Mouse (Mus musculus) intestine, embryonic 15.5 days (tissue): ENCODE measurements at regions not wholly inside any gene's neighbourhood (a gene's known extent, or its start where the extent isn't known, plus 50 kb on each side); places are given as distances from the start of the nearest gene placed in this dataset.

Experiments used
- ATAC-seq: fragments of 200-750 bp; cut with Nextera tagmentation; 2 replicates; pipeline ENCODE4 v1.8.0; 2017; ENCODE audit warnings: moderate TSS enrichment, moderate library complexity
- H3K27ac ChIP-seq: fragments of 300-500 bp; sonication (generic); 2 replicates; pipeline ENCODE4 v1.5.1; 2015; ENCODE audit warnings: mild to moderate bottlenecking, inconsistent platforms
- H3K27me3 ChIP-seq: fragments of 300-500 bp; sonication (generic); replicated peaks from 2 replicates; pipeline ENCODE4 v1.6.1; 2015; ENCODE audit warnings: inconsistent platforms
- H3K36me3 ChIP-seq: fragments of 300-500 bp; sonication (generic); 2 replicates; pipeline ENCODE4 v1.6.1; 2015; ENCODE audit warnings: inconsistent platforms
- H3K4me1 ChIP-seq: fragments of 300-500 bp; sonication (generic); replicated peaks from 2 replicates; pipeline ENCODE4 v1.6.1; 2015; ENCODE audit warnings: inconsistent platforms
- H3K4me2 ChIP-seq: fragments of 300-500 bp; sonication (generic); replicated peaks from 2 replicates; pipeline ENCODE4 v1.6.1; 2015; ENCODE audit warnings: mild to moderate bottlenecking, inconsistent platforms
- H3K4me3 ChIP-seq: fragments of 300-500 bp; sonication (generic); replicated peaks from 2 replicates; pipeline ENCODE4 v1.5.1; 2015; ENCODE audit warnings: inconsistent platforms
- H3K9ac ChIP-seq: fragments of 300-500 bp; sonication (generic); 2 replicates; pipeline ENCODE4 v1.6.1; 2015; ENCODE audit warnings: inconsistent platforms
- H3K9me3 ChIP-seq: fragments of 300-500 bp; sonication (generic); 2 replicates; pipeline ENCODE4 v1.6.1; 2016; ENCODE audit warnings: inconsistent platforms
- WGBS: fragments of 180-500 bp; shearing (Covaris S2); methylation state at CpG from one replicate; pipeline ENCODE4 v1.1.7; 2015; 5-methylcytosine and 5-hydroxymethylcytosine counted together

GRCm38 (mm10) chr19:14871178-14871867 is 273.5 kb upstream of the Tle4 start:
- H3K4me1 ChIP-seq = no peaks in the 10 kb centered on the region
- no peak overlapping the region for H3K4me2 ChIP-seq
- WGBS = 21% methylated on average over 7 of the region's 7 CpGs
- peaks cover 2% of the 10 kb centered on the region; the same call in 1 of the 2 replicates for H3K27me3 ChIP-seq
- no peaks in the 10 kb centered on the region for H3K9me3 ChIP-seq
- ATAC-seq = no peak; the same call in 1 of the 2 replicates
- no peak overlapping the region for H3K27ac ChIP-seq
- no peaks in the 10 kb centered on the region for H3K36me3 ChIP-seq
- no peak overlapping the region for H3K4me3 ChIP-seq
- H3K9ac ChIP-seq = no peak overlapping the region

DNA sequence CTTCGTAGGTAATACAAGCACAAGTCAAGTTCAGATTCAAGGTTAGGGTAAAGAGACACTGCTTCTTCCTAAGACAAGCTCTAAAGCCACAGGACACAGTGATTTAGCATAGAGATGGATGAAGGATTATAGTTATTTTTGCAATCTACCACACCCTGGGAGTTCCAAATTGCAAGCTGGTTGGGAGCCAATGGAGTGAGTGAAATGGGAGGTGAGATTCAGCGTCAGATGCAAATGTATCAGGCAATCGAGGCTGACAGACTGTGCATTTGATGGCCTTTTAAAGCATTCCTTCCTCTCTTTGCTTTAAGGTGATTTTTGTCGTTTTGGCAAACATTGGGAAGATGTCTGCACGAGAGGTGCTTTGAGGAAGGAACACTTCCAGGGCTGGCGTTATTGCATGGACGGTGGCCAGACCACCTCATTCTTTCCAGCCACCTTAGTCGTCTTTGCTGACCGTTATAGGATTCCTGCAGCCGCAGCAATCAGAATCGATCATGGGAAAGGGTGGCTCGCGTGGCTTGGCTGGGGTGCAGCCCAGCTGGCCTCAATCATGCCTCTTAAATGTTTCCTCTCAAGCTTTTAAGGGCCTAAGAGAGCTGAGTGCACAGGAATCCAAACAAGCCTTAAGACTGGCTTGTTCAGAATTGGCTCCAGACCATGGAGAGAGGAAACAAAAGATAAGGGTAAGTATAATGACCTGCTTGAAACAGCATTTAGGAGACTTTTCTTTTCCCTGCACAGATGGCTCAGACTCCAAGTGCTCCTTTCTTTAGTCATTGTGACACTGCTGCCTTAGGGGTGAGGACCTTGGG is 265.0 kb upstream of the Tle4 start:
- Histone ChIP-seq H3K27me3 (no peaks in the 10 kb centered on the region; the same call in 1 of the 2 replicates), H3K4me1 (no peaks in the 10 kb centered on the region; the same call in 1 of the 2 replicates), H3K9ac (no peak overlapping the region), H3K9me3 (no peaks in the 10 kb centered on the region), H3K4me2 (no peak overlapping the region), H3K36me3 (no peaks in the 10 kb centered on the region), H3K4me3 (no peak overlapping the region), H3K27ac (no peak overlapping the region)
- no peak for ATAC-seq
- 45% methylated on average over 13 of the region's 13 CpGs for WGBS

GRCm38 (mm10) chr19:14855036-14855435 is 257.2 kb upstream of the Tle4 start:
- 50% methylated on average over 2 of the region's 2 CpGs for WGBS
- Histone ChIP-seq H3K9ac (no peak overlapping the region), H3K27me3 (no peaks in the 10 kb centered on the region), H3K9me3 (no peaks in the 10 kb centered on the region), H3K4me1 (no peaks in the 10 kb centered on the region), H3K4me2 (no peak overlapping the region), H3K27ac (no peak overlapping the region), H3K36me3 (no peaks in the 10 kb centered on the region), H3K4me3 (no peak overlapping the region)
- ATAC-seq = no peak

DNA sequence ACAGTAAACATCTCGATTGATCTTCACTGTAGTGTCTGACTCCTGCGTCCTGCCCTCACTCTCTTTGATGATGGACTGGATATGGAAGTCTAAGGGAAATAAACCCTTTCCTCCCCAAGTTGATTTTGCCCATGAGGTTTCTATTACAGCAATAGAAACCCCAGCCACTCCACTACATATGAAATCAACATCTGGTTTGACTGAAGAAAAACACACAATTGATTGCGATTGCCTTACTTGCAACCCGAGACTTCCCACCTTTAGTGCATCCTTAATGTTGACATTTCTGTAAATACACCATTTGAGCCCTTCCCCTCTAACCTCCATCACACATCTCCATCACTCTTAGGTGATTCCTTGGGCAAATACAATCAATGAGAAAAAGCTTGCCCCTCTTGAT is 255.6 kb upstream of the Tle4 start:
- WGBS = 74% methylated on average over 4 of the region's 4 CpGs
- Histone ChIP-seq H3K4me1 (no peaks in the 10 kb centered on the region), H3K27ac (no peak overlapping the region), H3K9ac (no peak overlapping the region), H3K4me2 (no peak overlapping the region), H3K27me3 (no peaks in the 10 kb centered on the region), H3K4me3 (no peak overlapping the region), H3K9me3 (no peaks in the 10 kb centered on the region), H3K36me3 (no peaks in the 10 kb centered on the region)
- no peak for ATAC-seq

- Histone ChIP-seq H3K9me3 (no peaks in the 10 kb centered on the region), H3K36me3 (no peaks in the 10 kb centered on the region), H3K9ac (no peak overlapping the region), H3K4me2 (no peak overlapping the region), H3K27ac (no peak overlapping the region), H3K4me3 (no peak overlapping the region), H3K27me3 (no peaks in the 10 kb centered on the region), H3K4me1 (no peaks in the 10 kb centered on the region)
- no peak for ATAC-seq
- WGBS = 43% methylated on average over 1 of the region's 1 CpGs
These were observed 251.7 kb upstream of the Tle4 start for GRCm38 (mm10) chr19:14849561-14849960.

DNA sequence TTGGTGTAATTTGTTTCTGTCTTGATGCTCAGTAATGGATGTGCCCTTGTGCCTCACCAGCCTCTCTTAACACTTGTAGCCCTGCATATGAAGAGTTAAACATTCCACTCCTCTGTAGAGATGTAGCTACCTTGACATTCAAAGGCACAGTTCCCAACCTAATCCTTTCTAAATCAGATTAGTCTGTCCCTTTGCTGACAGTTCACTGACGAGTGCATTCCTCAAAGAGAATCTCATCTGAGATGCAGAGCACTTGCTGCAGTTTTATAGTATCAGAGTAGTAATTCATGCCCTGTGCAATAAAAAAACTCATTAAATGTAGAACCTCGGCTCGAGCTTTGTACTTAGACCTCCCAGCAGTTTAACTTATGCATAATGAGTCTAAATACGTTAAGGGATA is 249.3 kb upstream of the Tle4 start:
- Histone ChIP-seq H3K27ac (no peak overlapping the region), H3K4me3 (no peak overlapping the region), H3K4me1 (no peaks in the 10 kb centered on the region), H3K36me3 (no peaks in the 10 kb centered on the region), H3K9ac (no peak overlapping the region), H3K27me3 (0 out of 2 replicates have a peak, but pooled peaks cover 2% of the 10 kb centered on the region), H3K4me2 (no peak overlapping the region), H3K9me3 (no peaks in the 10 kb centered on the region)
- WGBS = 52% methylated on average over 4 of the region's 4 CpGs
- no peak for ATAC-seq

GRCm38 (mm10) chr19:14835629-14836028 is 237.8 kb upstream of the Tle4 start:
- Histone ChIP-seq H3K9ac (no peak overlapping the region), H3K4me3 (no peak overlapping the region), H3K27ac (no peak overlapping the region), H3K4me2 (no peak overlapping the region), H3K9me3 (no peaks in the 10 kb centered on the region), H3K27me3 (no peaks in the 10 kb centered on the region), H3K4me1 (no peaks in the 10 kb centered on the region), H3K36me3 (no peaks in the 10 kb centered on the region)
- ATAC-seq = no peak
- WGBS = 72% methylated on average over 8 of the region's 8 CpGs

GRCm38 (mm10) chr19:14816354-14816753 is 218.5 kb upstream of the Tle4 start:
- Histone ChIP-seq H3K9me3 (no peaks in the 10 kb centered on the region), H3K4me1 (no peaks in the 10 kb centered on the region)
- 70% methylated on average over 3 of the region's 3 CpGs for WGBS

GRCm38 (mm10) chr19:14806787-14807186 is 208.9 kb upstream of the Tle4 start:
- Histone ChIP-seq H3K27ac (no peak overlapping the region), H3K27me3 (no peaks in the 10 kb centered on the region), H3K36me3 (no peaks in the 10 kb centered on the region), H3K4me1 (peaks cover 6% of the 10 kb centered on the region), H3K4me2 (no peak overlapping the region), H3K4me3 (no peak overlapping the region), H3K9ac (no peak overlapping the region), H3K9me3 (no peaks in the 10 kb centered on the region)
- 65% methylated on average over 6 of the region's 6 CpGs for WGBS
- ATAC-seq = no peak

More at GRCm38 (mm10) chr19:14816354-14816753, 218.5 kb upstream of the Tle4 start:
- H3K27ac ChIP-seq = no peak overlapping the region
- no peaks in the 10 kb centered on the region for H3K36me3 ChIP-seq
- H3K4me3 ChIP-seq = no peak overlapping the region
- no peak overlapping the region for H3K9ac ChIP-seq
- H3K27me3 ChIP-seq = no peaks in the 10 kb centered on the region
- H3K4me2 ChIP-seq = no peak overlapping the region
- ATAC-seq = peak; percentile 53

GRCm38 (mm10) chr19:14802909-14803650 is 205.2 kb upstream of the Tle4 start:
- Histone ChIP-seq H3K9me3 (no peaks in the 10 kb centered on the region), H3K9ac (no peak overlapping the region), H3K4me3 (no peak overlapping the region), H3K36me3 (no peaks in the 10 kb centered on the region), H3K27ac (no peak overlapping the region), H3K4me2 (no peak overlapping the region), H3K27me3 (no peaks in the 10 kb centered on the region), H3K4me1 (peaks cover 6% of the 10 kb centered on the region)
- 19% methylated on average over 5 of the region's 5 CpGs for WGBS
- ATAC-seq = no peak

DNA sequence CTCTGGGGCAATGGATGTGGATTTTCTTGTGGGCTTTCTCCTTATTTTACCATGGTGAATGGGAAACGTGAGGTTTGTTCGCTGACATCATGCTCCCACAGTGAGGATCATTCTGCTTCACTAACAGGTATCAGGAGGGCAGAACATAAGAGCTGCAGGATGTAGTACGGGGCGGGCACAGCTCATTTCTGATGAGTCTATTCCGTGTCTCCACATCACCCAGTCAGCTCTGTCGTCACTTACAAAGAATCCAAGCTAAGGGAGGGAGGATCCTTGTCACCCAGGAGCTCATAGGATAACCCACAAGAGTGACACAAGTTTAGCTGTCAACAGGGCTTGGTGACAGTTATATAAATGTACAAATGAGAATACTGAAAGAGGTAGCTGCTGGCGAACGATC is 203.8 kb upstream of the Tle4 start:
- H3K4me2 ChIP-seq = no peak overlapping the region
- no peak overlapping the region for H3K27ac ChIP-seq
- peaks cover 6% of the 10 kb centered on the region for H3K4me1 ChIP-seq
- no peak for ATAC-seq
- no peaks in the 10 kb centered on the region for H3K36me3 ChIP-seq
- H3K4me3 ChIP-seq = no peak overlapping the region
- 87% methylated on average over 8 of the region's 8 CpGs for WGBS
- no peaks in the 10 kb centered on the region for H3K9me3 ChIP-seq
- no peak overlapping the region for H3K9ac ChIP-seq
- no peaks in the 10 kb centered on the region for H3K27me3 ChIP-seq

DNA sequence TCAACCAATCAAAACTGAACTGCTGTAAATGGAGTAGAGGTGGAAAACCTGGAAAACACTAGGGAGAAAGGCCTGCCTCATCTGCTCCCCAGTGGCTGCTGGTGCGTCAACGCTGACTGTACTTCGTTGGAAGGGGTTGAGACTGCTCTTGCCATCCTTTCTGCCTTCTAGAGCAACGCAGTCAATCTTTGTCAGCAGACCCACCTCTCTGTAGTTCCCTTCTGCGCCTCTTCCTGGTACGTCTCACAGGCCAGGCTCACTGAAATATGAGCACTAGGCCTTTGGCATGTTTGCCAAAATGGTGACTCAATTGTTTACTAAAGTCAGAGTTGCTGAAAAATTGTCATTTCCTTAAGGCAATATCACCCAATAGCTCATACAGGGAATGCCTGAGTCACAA is 201.2 kb upstream of the Tle4 start:
- no peak overlapping the region for H3K9ac ChIP-seq
- H3K9me3 ChIP-seq = no peaks in the 10 kb centered on the region
- H3K27me3 ChIP-seq = no peaks in the 10 kb centered on the region
- no peak for ATAC-seq
- no peak overlapping the region for H3K4me3 ChIP-seq
- H3K4me1 ChIP-seq = no peaks in the 10 kb centered on the region
- no peak overlapping the region for H3K27ac ChIP-seq
- 64% methylated on average over 6 of the region's 6 CpGs for WGBS
- H3K36me3 ChIP-seq = no peaks in the 10 kb centered on the region
- no peak overlapping the region for H3K4me2 ChIP-seq
